Mouse (Mus musculus) lung, embryonic 14.5 days (tissue): ENCODE measurements around the gene Gpat2. TPM values are rescaled to one million over a fixed set of nuclear protein-coding genes. Genes with fewer than 3 reads are reported as not detected.

Experiments used
- ATAC-seq: fragments of 200-750 bp; cut with Nextera tagmentation; 2 replicates; pipeline ENCODE4 v1.8.0; 2017; ENCODE audit warnings: mild to moderate bottlenecking, moderate TSS enrichment, moderate library complexity; ENCODE audit not compliant: insufficient read depth
- DNase-seq: peaks from one replicate; pipeline ENCODE4 v3.0.0-alpha.2; 2015
- H3K27ac ChIP-seq: fragments of 300-500 bp; sonication (generic); 2 replicates; pipeline ENCODE4 v1.5.1; 2014; ENCODE audit warnings: low read depth, mild to moderate bottlenecking, moderate library complexity
- H3K27me3 ChIP-seq: fragments of 300-500 bp; sonication (generic); 2 replicates; pipeline ENCODE4 v1.6.1; 2014; ENCODE audit warnings: low read length, control low read depth; ENCODE audit not compliant: insufficient read depth
- H3K36me3 ChIP-seq: fragments of 300-500 bp; sonication (generic); 2 replicates; pipeline ENCODE4 v1.6.1; 2014; ENCODE audit warnings: control low read depth; ENCODE audit not compliant: insufficient read depth
- H3K4me1 ChIP-seq: fragments of 300-500 bp; sonication (generic); 2 replicates; pipeline ENCODE4 v1.6.1; 2014; ENCODE audit warnings: antibody characterized with exemption, control low read depth; ENCODE audit not compliant: insufficient read depth
- H3K4me2 ChIP-seq: fragments of 300-500 bp; sonication (generic); 2 replicates; pipeline ENCODE4 v1.6.1; 2014; ENCODE audit warnings: mild to moderate bottlenecking
- H3K4me3 ChIP-seq: fragments of 300-500 bp; sonication (generic); 2 replicates; pipeline ENCODE4 v1.5.1; 2014; ENCODE audit warnings: low read depth, low read length
- H3K9ac ChIP-seq: fragments of 300-500 bp; sonication (generic); 2 replicates; pipeline ENCODE4 v1.6.1; 2014
- H3K9me3 ChIP-seq: fragments of 300-500 bp; sonication (generic); 2 replicates; pipeline ENCODE4 v1.6.1; 2016; ENCODE audit warnings: low read depth, low read length, control low read depth
- CTCF ChIP-seq: IDR thresholded peaks from 2 replicates; pipeline ENCODE4 v1.5.1; 2016; ENCODE audit warnings: antibody characterized with exemption, low read depth
- WGBS: fragments of 180-500 bp; shearing (Covaris S2); extraction: QIAGEN DNeasy Blood & Tissue Kit; methylation state at CpG from one replicate; pipeline ENCODE4 v1.1.7; 2014; 5-methylcytosine and 5-hydroxymethylcytosine counted together
- polyA plus RNA-seq: library from polyadenylated mRNA; unstranded; fragments of >200 nt; fragmentation: Nextera tagmentation; extraction: Ambion mirVana; gene quantifications from 2 replicates; pipeline ENCODE4 v1.2.1, GENCODE M21; 2014

The Gpat2 gene
- polyA plus RNA-seq, 1 experiment from 2014 or later: 0.42 TPM

DNA sequence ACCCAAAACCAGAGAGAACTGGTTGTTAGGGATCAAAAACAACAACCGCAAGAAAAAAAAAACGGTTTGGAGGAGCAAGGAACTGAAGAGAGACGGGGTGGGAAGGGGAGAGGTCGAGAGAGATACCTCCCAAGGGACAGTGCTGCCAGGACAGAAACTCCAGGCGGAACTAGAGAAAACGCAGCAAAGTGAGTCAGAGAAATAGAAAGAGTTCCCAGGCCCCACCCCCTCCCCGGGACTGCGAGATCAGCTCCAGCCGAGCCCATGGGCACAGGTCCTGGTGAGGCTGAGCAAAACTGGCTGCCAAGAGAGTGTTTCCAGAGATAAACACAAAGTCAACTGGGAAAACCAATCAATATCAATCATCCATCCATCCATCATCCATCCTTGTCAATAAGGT is 36.4 kb downstream of the Gpat2 start:
- no peak overlapping the region; the same call in 1 of the 2 replicates for H3K9ac ChIP-seq
- no peaks in the 10 kb centered on the region for H3K36me3 ChIP-seq
- H3K27me3 ChIP-seq: no peaks in the 10 kb centered on the region
- 33% methylated on average over 9 of the region's 9 CpGs for WGBS
- no peak overlapping the region for H3K4me2 ChIP-seq
- no peaks in the 10 kb centered on the region for H3K9me3 ChIP-seq
- no peaks in the 10 kb centered on the region for H3K4me1 ChIP-seq
- no peak for TF ChIP-seq CTCF
- no peak for DNase-seq
- no peak overlapping the region for H3K4me3 ChIP-seq
- ATAC-seq: no peak
- H3K27ac ChIP-seq: no peak overlapping the region

DNA sequence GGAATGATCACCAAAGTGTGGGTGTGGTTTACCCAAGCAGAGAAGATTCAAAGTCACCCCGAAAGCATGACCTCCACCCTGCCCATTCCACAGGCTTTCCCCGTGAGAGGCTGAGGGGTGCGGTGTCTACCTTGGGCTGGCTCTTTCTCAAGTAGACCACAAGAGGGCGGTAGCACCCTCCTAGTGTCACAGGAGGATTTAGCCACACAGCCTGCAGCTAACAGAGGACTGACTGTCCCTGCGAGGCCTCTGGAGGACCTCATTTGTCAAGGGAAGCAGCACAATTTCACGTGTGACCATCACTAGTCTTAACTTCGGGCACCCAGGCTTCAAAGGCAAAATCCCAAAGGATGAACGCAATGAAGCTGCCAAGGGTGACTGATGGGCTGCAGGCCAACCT is 37.3 kb downstream of the Gpat2 start:
- DNase-seq (peak; percentile 87), ATAC-seq (peak; percentile 87; the same call in 1 of the 2 replicates)
- no peak overlapping the region for H3K9ac ChIP-seq
- H3K27me3 ChIP-seq: no peaks in the 10 kb centered on the region
- H3K4me1 ChIP-seq: no peaks in the 10 kb centered on the region
- TF ChIP-seq CTCF: peak; percentile 93
- no peak overlapping the region for H3K4me2 ChIP-seq
- WGBS: 5% methylated on average over 8 of the region's 8 CpGs
- H3K36me3 ChIP-seq: no peaks in the 10 kb centered on the region
- no peak overlapping the region for H3K27ac ChIP-seq
- H3K9me3 ChIP-seq: no peaks in the 10 kb centered on the region
- H3K4me3 ChIP-seq: no peak overlapping the region

DNA sequence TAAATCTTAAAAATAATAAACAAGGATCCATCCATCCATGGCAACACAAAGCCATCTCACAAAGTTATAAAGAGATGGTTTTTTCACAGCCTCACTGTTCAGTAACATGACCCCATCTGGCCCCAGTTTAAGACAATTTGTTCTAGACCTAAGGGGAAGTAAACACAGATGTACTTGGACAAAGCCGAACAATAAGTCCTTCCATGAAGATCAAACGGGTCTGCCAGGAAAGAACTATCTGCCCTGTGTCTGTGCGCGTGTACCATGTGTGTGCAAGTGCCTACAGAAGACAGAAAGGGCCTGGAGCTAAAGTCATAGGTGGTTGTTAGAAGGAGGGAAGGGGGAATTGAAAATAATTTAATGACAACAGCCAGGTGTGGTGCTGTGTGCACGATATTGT is 45.2 kb downstream of the Gpat2 start:
- H3K27ac ChIP-seq: no peak overlapping the region
- no peak for TF ChIP-seq CTCF
- ATAC-seq (no peak), DNase-seq (no peak)
- WGBS: 79% methylated on average over 5 of the region's 5 CpGs
- no peaks in the 10 kb centered on the region for H3K4me1 ChIP-seq
- no peaks in the 10 kb centered on the region for H3K9me3 ChIP-seq
- no peak overlapping the region for H3K4me2 ChIP-seq
- H3K36me3 ChIP-seq: no peaks in the 10 kb centered on the region
- H3K27me3 ChIP-seq: no peaks in the 10 kb centered on the region
- no peak overlapping the region for H3K9ac ChIP-seq
- H3K4me3 ChIP-seq: no peak overlapping the region

DNA sequence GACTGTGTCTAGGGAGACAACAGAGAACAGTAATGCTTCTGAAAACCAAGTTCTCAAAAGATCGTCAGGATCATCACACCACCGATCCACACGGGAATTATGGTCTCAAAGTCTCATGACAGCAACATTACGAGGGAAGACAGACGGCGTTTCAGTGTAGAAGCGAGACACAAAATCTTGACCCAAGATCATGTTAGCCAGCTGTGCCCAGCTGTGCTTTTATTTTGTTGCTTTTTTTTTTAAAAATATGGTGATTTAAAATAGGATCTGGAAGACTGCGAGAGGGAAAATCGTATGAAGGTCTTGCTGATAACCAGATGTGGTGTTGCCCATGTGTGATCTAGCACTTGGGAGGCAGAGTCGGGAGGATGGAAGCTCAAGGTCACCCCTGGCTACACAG is 45.7 kb downstream of the Gpat2 start:
- no peaks in the 10 kb centered on the region for H3K9me3 ChIP-seq
- no peak for TF ChIP-seq CTCF
- H3K36me3 ChIP-seq: no peaks in the 10 kb centered on the region
- H3K4me3 ChIP-seq: no peak overlapping the region
- no peak overlapping the region for H3K27ac ChIP-seq
- ATAC-seq: no peak
- H3K9ac ChIP-seq: no peak overlapping the region
- WGBS: 73% methylated on average over 10 of the region's 10 CpGs
- H3K27me3 ChIP-seq: no peaks in the 10 kb centered on the region
- no peak for DNase-seq
- H3K4me2 ChIP-seq: no peak overlapping the region
- H3K4me1 ChIP-seq: no peaks in the 10 kb centered on the region

DNA sequence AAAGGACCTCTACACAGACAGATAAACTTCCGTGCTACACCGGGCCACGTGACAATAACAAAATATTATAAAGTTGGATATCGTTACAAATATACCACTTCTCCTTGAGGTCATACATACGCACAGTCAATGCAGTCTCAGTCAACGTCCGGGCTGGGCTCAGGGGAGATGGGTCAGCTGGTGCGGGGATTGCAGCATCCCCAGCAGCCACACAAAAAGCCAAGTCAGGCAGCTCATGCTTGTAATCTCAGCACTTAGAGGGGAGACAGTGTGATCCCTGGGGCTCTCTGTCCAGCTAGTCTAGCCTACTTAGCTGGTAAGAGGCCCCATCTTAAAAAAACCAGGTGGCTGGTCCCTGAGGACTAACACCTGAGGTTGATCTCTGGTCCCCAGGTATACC is 46.3 kb downstream of the Gpat2 start:
- no peak for TF ChIP-seq CTCF
- DNase-seq (no peak), ATAC-seq (no peak)
- Histone ChIP-seq H3K4me3 (no peak overlapping the region), H3K4me2 (no peak overlapping the region), H3K36me3 (no peaks in the 10 kb centered on the region), H3K4me1 (no peaks in the 10 kb centered on the region), H3K9me3 (no peaks in the 10 kb centered on the region), H3K27ac (no peak overlapping the region), H3K9ac (no peak overlapping the region), H3K27me3 (no peaks in the 10 kb centered on the region)
- WGBS: 81% methylated on average over 8 of the region's 8 CpGs

DNA sequence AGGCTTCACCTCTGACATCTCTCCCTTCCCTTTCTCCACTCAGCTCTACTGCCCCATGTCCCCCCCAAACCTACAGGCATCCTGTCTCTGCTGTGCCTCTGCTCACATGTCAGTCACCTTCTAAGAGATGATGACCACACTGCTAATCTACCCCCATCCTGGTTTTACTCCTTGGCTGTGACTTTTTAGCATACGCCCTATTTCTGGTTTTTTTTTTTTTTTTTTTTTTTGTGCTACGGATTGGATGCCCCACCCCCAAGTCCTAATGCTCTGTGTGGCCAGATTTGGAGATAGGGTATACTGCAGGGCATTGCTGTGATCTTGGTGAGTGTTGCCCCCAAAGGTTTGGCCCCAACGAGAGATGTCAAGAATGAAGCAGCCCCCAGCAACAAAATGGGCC is 47.3 kb downstream of the Gpat2 start:
- H3K4me1 ChIP-seq: no peaks in the 10 kb centered on the region
- H3K4me2 ChIP-seq: no peak overlapping the region
- ATAC-seq (no peak), DNase-seq (no peak)
- 51% methylated on average over 3 of the region's 3 CpGs for WGBS
- no peaks in the 10 kb centered on the region for H3K27me3 ChIP-seq
- no peak overlapping the region for H3K4me3 ChIP-seq
- TF ChIP-seq CTCF: no peak
- no peaks in the 10 kb centered on the region for H3K36me3 ChIP-seq
- no peak overlapping the region for H3K27ac ChIP-seq
- no peaks in the 10 kb centered on the region for H3K9me3 ChIP-seq
- H3K9ac ChIP-seq: no peak overlapping the region

DNA sequence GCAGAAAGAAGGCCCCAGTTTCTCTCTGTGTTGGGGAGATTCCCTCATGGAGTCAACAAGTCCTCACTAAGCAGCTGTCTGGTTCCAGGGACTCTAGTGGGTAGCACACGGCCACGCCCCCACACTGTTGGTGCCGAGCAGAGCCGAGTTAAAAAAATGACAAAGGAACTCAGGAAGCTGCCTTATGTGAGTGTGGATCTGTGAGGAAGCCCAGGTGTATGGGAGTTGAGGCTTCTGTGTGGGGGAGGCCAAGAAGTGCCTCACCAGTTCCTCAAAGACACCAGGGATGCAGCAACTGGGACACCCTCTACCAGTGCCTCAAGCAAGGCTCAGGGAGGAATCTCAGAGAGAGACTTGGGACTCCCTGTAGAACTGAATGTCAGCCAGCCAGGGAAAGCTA is 54.2 kb downstream of the Gpat2 start:
- Histone ChIP-seq H3K4me1 (peaks cover 8% of the 10 kb centered on the region; the same call in 1 of the 2 replicates), H3K4me2 (no peak overlapping the region), H3K9ac (no peak overlapping the region), H3K9me3 (no peaks in the 10 kb centered on the region), H3K27me3 (peaks cover 43% of the 10 kb centered on the region), H3K27ac (no peak overlapping the region), H3K4me3 (no peak overlapping the region), H3K36me3 (no peaks in the 10 kb centered on the region)
- 68% methylated on average over 4 of the region's 4 CpGs for WGBS
- DNase-seq (no peak), ATAC-seq (no peak)
- TF ChIP-seq CTCF: no peak

DNA sequence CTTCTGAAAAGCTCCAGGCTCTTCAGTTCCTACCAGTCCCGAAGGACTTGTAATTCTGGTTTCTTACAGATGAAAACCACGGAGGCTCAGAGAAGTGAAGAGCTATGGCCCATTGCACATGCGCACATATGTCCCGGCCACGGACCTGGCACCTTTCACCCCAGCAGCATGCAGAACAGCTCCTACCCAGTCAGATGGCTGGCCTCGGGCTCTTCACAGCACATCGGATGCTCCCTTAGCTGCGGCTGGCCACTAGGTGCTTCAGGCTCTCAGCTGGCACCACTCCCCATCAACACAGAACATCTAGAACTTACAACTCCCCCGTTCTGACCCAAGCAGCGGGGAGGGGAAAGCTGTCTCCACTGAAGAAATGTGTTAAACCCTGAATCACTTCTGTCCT is 54.8 kb downstream of the Gpat2 start:
- no peak overlapping the region for H3K4me3 ChIP-seq
- H3K27me3 ChIP-seq: peaks cover 44% of the 10 kb centered on the region
- no peak overlapping the region for H3K27ac ChIP-seq
- H3K9me3 ChIP-seq: no peaks in the 10 kb centered on the region
- WGBS: 62% methylated on average over 10 of the region's 10 CpGs
- H3K36me3 ChIP-seq: no peaks in the 10 kb centered on the region
- H3K9ac ChIP-seq: no peak overlapping the region
- DNase-seq: no peak
- H3K4me2 ChIP-seq: no peak overlapping the region
- ATAC-seq: no peak
- peaks cover 14% of the 10 kb centered on the region for H3K4me1 ChIP-seq
- no peak for TF ChIP-seq CTCF
